Mouse (Mus musculus) intestine, postnatal 0 days (tissue): ENCODE results near the gene Sema6b. TPM values are rescaled to one million over a fixed set of nuclear protein-coding genes. Genes with fewer than 3 reads are reported as not detected.
A peak's percentile ranks its signal among the peaks of the same experiment; 100 is the strongest.
"Not testable (repeated sequence)": the region's sequence is repeated elsewhere in the genome, so short reads cannot be mapped to it uniquely, and the experiment has no call there.

Experiments
- ATAC-seq: fragments of 200-750 bp; cut with Nextera tagmentation; 2 replicates; pipeline ENCODE4 v1.8.0; 2017; ENCODE audit warnings: mild to moderate bottlenecking, moderate TSS enrichment, moderate library complexity
- H3K27ac ChIP-seq: fragments of 300-500 bp; sonication (generic); 2 replicates; pipeline ENCODE4 v1.5.1; 2014; ENCODE audit warnings: mild to moderate bottlenecking, low read depth, low read length, moderate library complexity
- H3K27me3 ChIP-seq: fragments of 300-500 bp; sonication (generic); replicated peaks from 2 replicates; pipeline ENCODE4 v1.6.1; 2014; ENCODE audit warnings: low read length, mixed read lengths; ENCODE audit not compliant: control insufficient read depth, insufficient read depth
- H3K36me3 ChIP-seq: fragments of 300-500 bp; sonication (generic); 2 replicates; pipeline ENCODE4 v1.6.1; 2014; ENCODE audit warnings: mild to moderate bottlenecking, moderate library complexity; ENCODE audit not compliant: control insufficient read depth, insufficient read depth
- H3K4me1 ChIP-seq: fragments of 300-500 bp; sonication (generic); replicated peaks from 2 replicates; pipeline ENCODE4 v1.6.1; 2014; ENCODE audit warnings: antibody characterized with exemption, low read length, mixed read lengths; ENCODE audit not compliant: control insufficient read depth, insufficient read depth
- H3K4me2 ChIP-seq: fragments of 300-500 bp; sonication (generic); replicated peaks from 2 replicates; pipeline ENCODE4 v1.6.1; 2014; ENCODE audit warnings: low read depth, mild to moderate bottlenecking, moderate library complexity
- H3K4me3 ChIP-seq: fragments of 300-500 bp; sonication (generic); 2 replicates; pipeline ENCODE4 v1.5.1; 2014; ENCODE audit warnings: low read depth, low read length
- H3K9ac ChIP-seq: fragments of 300-500 bp; sonication (generic); 2 replicates; pipeline ENCODE4 v1.6.1; 2014; ENCODE audit warnings: mild to moderate bottlenecking, low read depth, low read length
- H3K9me3 ChIP-seq: fragments of 300-500 bp; sonication (generic); 2 replicates; pipeline ENCODE4 v1.6.1; 2016; ENCODE audit warnings: mixed run types; ENCODE audit not compliant: control insufficient read depth
- CTCF ChIP-seq: sonication (generic); IDR thresholded peaks from 2 replicates; pipeline ENCODE4 v1.5.1; 2016; ENCODE audit warnings: low read depth, mild to moderate bottlenecking, control low read depth, antibody characterized with exemption, moderate library complexity
- WGBS: fragments of 180-500 bp; shearing (Covaris S2); extraction: QIAGEN DNeasy Blood & Tissue Kit; methylation state at CpG from one replicate; pipeline ENCODE4 v1.1.7; 2014; 5-methylcytosine and 5-hydroxymethylcytosine counted together
- polyA plus RNA-seq: library from polyadenylated mRNA; unstranded; fragments of >200 nt; fragmentation: Nextera tagmentation; extraction: Ambion mirVana; gene quantifications from 2 replicates; pipeline ENCODE4 v1.2.1, GENCODE M21; 2015

Gene Sema6b
- polyA plus RNA-seq, 1 experiment from 2014 or later = 1.1 TPM

DNA sequence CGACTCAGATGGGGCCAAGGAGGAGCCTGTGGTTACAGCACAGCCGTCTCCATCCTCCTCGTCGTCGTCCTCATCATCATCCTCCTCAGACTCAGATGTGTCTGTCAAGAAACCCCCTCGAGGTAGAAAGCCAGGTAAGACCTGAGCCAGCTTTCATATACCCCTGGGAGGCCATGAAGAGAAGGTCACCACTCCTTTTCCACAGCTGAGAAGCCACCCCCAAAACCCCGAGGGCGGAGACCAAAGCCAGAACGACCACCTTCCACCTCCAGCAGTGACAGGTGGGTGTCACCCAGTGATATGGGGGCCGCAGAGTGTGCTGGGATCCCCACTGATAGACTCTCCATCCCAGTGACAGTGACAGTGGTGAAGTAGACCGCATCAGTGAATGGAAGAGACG is 43.3 kb downstream of the Sema6b start:
- no peak for ATAC-seq
- Histone ChIP-seq H3K4me1 (no peaks in the 10 kb centered on the region), H3K9ac (no peak overlapping the region), H3K4me3 (no peak overlapping the region), H3K9me3 (no peaks in the 10 kb centered on the region), H3K27ac (no peak overlapping the region), H3K4me2 (no peak overlapping the region), H3K36me3 (peaks cover 76% of the 10 kb centered on the region), H3K27me3 (no peaks in the 10 kb centered on the region)
- WGBS = 88% methylated on average over 12 of the region's 12 CpGs
- no peak for TF ChIP-seq CTCF

GRCm38 (mm10) chr17:56092794-56093193 is 47.3 kb downstream of the Sema6b start:
- H3K9me3 ChIP-seq = no peaks in the 10 kb centered on the region
- H3K4me3 ChIP-seq = no peak overlapping the region
- WGBS = 96% methylated on average over 1 of the region's 1 CpGs
- TF ChIP-seq CTCF = no peak
- H3K27me3 ChIP-seq = no peaks in the 10 kb centered on the region
- ATAC-seq = no peak
- no peaks in the 10 kb centered on the region for H3K4me1 ChIP-seq
- H3K27ac ChIP-seq = no peak overlapping the region
- no peak overlapping the region for H3K4me2 ChIP-seq
- H3K9ac ChIP-seq = no peak overlapping the region
- peaks cover 42% of the 10 kb centered on the region for H3K36me3 ChIP-seq

DNA sequence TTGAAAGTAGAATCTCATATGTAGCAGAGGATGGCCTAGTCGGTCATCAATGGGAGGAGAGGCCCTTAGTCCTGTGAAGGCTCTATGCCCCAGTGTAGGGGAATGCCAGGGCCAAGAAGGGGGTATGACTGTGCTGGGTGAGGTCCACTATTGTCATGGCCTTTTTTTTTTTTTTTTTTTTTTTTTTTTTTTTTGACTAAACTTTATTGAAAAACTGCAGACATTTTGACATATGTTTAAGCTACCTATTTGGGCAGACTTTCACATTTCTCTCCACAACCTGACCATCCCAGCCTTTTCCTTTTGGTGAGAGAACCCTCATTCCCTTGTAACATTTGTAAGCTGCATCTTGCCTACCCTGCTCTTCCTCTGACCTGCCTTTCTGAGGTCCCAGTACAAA is 47.8 kb downstream of the Sema6b start:
- Histone ChIP-seq H3K4me1 (no peaks in the 10 kb centered on the region), H3K4me3 (no peak overlapping the region), H3K27me3 (no peaks in the 10 kb centered on the region), H3K4me2 (no peak overlapping the region), H3K36me3 (peaks cover 37% of the 10 kb centered on the region), H3K27ac (no peak overlapping the region), H3K9ac (no peak overlapping the region), H3K9me3 (no peaks in the 10 kb centered on the region)
- no peak for TF ChIP-seq CTCF
- no peak for ATAC-seq
- WGBS = 75% methylated on average over 1 of the region's 1 CpGs

DNA sequence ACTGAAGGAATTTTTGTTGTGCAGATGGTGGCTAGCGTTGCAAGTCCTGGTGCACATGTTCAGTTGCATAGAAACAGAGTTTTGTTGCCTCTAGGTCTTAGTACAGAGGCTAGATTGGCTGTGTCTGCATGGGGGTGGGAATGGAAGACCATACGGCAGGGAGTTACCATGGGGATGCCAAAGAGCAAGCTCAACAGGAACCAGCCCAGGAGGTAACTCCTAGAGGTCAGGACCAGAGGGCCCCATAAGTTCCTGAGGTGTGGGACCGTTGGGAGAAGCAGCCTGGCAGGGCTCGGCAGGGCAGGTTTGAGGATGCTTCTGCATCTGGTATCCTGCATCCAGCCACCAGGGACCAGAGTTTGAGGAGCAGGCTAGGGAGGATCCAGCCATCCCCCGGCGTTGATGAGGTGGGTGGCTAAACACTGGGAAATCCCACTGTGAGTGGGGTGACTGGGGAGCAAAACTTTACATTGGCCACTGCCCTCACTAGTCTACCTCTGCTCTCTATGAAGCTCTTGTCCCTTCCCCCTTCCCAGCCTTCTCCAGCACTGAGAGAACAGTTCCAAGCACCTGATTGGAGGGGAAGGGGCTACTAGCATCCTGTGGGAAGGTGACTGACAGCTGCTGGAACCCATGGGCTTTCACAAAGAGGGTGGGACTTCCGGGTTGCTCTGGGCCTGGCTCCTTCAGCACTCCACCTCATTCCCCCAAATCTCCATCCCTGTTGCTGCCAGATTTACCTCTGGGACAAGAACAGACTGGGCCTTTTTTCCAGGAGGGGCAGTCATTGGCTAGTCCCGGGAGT is 59.2 kb downstream of the Sema6b start:
- WGBS = 17% methylated on average over 8 of the region's 8 CpGs
- Histone ChIP-seq H3K27me3 (no peaks in the 10 kb centered on the region), H3K4me1 (no peaks in the 10 kb centered on the region), H3K4me3 (no peak overlapping the region), H3K9ac (0 out of 2 replicates have a peak overlapping the region, but pooled peaks have one; percentile 66), H3K9me3 (no peaks in the 10 kb centered on the region), H3K36me3 (peaks cover 3% of the 10 kb centered on the region; the same call in 1 of the 2 replicates), H3K27ac (no peak overlapping the region), H3K4me2 (peak overlapping the region; percentile 97)
- 0 out of 2 replicates have a peak, but pooled peaks have one; percentile 1 for TF ChIP-seq CTCF
- no peak for ATAC-seq

DNA sequence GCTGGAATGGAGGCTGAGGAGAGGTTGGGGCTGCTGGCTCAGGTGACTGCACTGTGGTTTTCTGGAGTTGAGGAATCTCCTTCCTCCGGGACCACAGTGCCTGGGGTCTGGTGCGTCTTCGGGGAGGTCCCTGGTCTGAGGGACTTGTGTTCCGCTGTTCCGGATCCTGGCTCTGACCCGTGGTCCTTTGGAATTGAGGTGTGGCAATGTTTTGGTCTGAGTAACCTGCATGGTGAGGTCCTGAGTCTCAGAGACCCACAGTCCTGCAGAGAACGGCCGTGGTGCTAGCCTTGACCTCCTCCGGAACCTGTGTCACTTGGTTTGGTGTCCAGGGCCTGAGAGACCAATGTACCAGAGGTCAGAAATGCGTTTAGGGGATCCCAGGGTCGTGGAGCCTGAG is 60.2 kb downstream of the Sema6b start:
- no peak for TF ChIP-seq CTCF
- Histone ChIP-seq H3K9me3 (no peaks in the 10 kb centered on the region), H3K4me2 (peak overlapping the region; percentile 97), H3K4me3 (peak overlapping the region; percentile 87), H3K36me3 (peaks cover 3% of the 10 kb centered on the region; the same call in 1 of the 2 replicates), H3K27me3 (no peaks in the 10 kb centered on the region), H3K9ac (peak overlapping the region; percentile 66), H3K4me1 (no peaks in the 10 kb centered on the region), H3K27ac (peak overlapping the region; percentile 54; the same call in 1 of the 2 replicates)
- ATAC-seq = no peak
- WGBS = under 1% methylated on average over 11 of the region's 11 CpGs

DNA sequence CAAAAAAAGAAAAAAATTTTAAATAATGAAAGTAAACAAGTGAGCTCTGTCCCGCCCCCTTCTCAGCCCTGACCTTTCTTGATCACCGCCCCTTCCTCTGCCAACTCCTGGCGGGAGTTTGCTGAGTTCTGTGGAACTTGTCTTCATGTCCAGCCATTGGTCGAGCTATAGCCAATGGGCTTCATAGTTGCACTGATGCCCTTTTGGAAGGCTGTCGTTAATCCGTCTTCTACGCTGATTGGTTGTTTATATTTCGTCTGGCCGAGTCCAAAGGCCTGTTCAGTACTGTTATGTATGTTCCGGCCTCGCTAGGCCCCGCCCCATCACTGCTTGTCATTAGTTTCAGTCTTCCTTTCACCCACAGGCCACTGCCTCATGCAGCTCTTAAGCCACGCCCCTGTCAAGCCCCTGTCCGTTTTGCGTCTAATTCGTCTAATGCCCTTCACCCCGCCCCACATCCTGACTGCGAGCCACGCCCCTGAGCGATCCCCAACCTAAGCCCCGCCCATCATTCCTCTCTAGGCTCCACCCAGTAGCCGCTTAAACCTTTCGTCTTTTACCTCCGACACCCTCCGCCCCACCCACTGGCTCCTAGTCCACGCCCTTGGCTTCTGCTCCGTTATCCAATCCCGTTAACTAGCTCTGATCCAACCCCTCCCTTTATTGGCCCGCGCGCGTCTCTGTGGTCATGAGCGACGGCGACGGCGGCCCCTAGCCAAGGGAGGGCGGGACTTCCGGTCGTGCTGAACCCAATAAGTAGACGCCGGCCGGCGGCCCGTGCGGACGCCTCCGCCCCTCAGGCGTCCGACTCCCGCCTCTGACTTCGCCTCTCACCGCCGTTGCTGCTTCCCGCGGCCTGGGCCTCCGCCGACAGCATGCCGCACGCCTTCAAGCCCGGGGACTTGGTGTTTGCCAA is 61.0 kb downstream of the Sema6b start, which contains the start of gene Hdgfl2:
TSS of gene Hdgfl2 (plus strand) at position 755 of the 916 bp plus-strand sequence.
- peak within 1 kb of the TSS; percentile 66 for H3K9ac ChIP-seq
- peak; percentile 95 for ATAC-seq
- WGBS = under 1% methylated on average over 54 of the region's 61 CpGs
- peaks cover 3% of the 10 kb centered on the region; the same call in 1 of the 2 replicates for H3K36me3 ChIP-seq
- no peaks in the 10 kb centered on the region for H3K27me3 ChIP-seq
- no peaks in the 10 kb centered on the region for H3K9me3 ChIP-seq
- peak within 1 kb of the TSS; percentile 97 for H3K4me2 ChIP-seq
- no peaks in the 10 kb centered on the region for H3K4me1 ChIP-seq
- H3K4me3 ChIP-seq = peak within 1 kb of the TSS; percentile 87
- peak within 1 kb of the TSS; percentile 54; the same call in 1 of the 2 replicates for H3K27ac ChIP-seq
- TF ChIP-seq CTCF = no peak

- WGBS = 66% methylated on average over 9 of the region's 9 CpGs
- ATAC-seq, H3K36me3 ChIP-seq, H3K27ac ChIP-seq, H3K9ac ChIP-seq, H3K4me1 ChIP-seq, H3K9me3 ChIP-seq, H3K27me3 ChIP-seq: not testable (repeated sequence)
- Histone ChIP-seq H3K4me3 (0 out of 2 replicates have a peak overlapping the region, but pooled peaks have one; percentile 87), H3K4me2 (peak overlapping the region; percentile 43)
Measured at GRCm38 (mm10) chr17:56078361-56078760, 61.8 kb downstream of the Sema6b start.
